Mouse (Mus musculus) retina, embryonic 14.5 days (tissue): ENCODE measurements around the gene Ammecr1.

Experiments used
- DNase-seq: peaks from one replicate; pipeline ENCODE4 v3.0.0-alpha.2; 2015; ENCODE audit warnings: low spot score

Gene Ammecr1

DNA sequence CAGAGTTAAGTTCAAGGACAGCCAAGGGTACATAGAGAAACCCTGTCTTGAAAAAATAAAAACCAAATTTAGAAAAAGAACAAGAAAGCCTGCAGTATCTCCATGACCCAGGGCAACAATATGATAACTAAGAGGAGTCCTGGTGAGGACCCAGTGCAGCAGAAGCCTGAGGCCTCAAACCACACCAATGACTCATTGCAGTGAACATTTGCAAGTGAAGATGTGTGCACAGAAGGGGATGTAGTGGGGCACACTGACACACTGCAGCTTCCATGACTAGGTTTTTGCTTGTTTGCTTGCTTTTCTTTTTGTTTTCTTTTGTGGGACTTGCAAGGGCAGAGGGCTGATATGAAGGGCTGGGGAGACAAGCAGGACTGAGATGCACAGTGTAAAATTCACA is 52.3 kb downstream of the Ammecr1 start:
- DNase-seq, result no peak

DNA sequence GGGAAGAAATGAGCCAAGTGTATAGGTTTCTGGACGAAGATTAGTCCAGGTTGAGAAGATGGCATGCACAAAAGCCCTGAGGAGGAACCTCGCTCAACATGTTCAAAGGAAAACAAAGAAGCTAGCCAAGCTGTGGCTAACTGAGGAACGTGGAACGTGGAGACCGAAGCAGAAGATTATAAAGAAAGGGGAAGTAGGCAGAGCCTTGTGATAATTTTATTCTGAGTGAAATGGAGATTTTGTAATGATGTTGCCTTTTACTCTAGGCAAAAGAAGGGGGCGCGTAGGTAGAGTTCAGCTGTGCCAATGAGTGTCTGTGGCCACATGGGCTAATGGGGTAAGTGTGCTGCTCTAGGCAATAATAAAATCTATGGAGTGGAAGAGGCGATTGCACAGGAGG is 62.7 kb downstream of the Ammecr1 start:
- DNase-seq, result no peak

DNA sequence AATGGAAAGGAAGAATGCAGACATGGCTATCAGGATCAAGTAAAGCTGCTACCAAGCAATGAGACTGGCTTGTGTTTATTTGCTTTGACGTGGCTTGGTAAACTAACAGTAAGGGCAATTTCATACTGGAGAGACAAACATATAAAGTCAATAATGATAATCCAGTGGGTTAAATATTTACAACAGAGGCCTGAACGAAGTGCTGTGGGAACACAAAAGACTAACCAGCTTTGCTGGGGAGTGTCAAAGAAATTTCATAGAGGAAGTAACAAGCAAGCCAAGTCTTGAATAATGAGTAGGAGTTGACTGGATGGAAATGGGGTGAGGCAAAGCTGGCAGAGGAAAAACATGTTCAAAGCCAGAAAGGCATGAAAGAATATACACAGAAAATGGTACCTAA is 63.9 kb downstream of the Ammecr1 start:
- DNase-seq, result no peak

DNA sequence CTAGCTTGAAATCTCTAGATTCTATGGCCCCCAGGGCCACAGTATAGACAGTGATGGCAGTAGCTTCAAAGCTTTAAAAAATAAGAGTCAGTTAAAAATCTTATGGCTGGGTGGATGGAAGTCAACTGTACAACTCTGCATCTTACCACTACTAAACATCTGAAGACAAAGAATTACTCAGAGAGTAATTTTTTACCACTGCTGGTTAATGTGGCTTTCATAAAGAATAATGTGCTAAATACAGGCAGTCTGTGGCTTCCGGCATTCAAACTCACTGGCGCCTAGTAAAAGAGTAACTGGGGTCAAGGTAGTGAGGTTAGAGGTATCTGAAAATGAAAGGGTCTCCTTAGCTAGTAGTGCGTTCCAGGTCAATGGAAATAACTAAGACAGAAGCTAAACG is 64.6 kb downstream of the Ammecr1 start:
- no peak for DNase-seq

DNA sequence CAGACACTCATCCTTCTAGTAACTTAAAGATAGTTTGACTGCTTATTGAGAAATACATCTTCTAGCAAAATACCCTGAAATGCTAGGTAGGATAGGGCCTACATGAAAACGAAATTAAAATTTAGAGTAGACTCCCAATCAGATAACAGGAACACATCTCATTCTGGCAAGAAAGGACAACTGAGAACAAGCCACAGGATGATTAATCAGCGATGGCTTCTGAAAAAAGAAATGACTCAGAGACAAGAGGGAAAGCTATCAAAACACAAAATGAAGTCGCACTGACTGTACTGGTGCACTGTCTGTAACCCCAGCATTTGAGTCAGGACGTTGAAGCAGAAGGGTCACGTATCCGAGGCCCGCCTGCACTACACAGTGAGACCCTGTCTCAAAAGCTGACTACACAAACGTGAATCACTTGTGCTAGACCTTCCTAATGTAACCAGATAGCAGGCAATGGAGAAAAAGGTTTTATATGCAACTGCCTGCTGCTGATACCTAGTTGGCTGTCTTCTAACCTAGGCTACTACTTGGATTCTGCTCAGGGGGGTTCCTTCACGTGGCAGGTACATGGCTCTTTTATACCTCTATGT is 68.1 kb downstream of the Ammecr1 start:
- no peak for DNase-seq

DNA sequence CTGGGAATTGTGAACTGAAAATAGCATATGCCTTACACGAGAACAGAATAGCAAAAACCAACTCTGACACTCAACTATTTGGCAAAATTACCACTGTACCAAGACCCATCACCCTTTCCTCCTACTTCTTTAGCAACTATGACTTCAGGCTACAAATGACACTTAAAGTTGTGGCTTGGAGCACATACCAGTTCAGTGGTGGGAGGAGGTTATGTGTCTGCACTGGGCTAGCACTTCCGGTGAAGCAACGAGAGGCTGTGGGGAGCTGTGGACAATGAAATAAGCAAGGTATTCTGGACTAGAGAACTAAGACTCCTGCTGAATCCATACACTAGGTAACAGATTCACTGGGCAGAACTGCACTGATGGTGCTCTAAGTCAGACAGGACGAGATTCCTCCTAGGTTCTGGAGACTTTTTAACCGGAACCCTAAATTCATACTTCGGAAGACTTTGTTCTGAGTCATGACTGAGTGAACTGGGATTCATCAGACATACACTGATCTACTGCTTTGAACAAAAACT is 69.0 kb downstream of the Ammecr1 start:
- DNase-seq, result no peak

DNA sequence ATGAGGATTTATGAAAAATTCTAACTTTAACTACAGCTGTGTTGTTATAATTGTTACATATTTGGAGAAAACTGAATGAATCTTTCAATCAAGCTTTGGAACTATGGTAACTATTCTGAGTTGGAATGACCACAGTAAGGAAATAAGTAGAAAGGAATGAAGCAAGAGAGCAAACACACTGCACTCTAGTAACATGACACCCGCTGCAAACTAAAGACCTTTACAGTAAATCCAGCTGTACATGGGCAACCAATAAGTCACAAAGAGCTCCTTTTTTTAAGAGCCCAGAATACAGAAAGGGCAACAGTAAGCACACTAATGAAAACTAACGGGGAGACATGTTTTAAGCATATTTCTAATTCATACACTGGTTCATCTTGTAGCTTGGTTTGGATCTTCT is 71.2 kb downstream of the Ammecr1 start:
- DNase-seq, result no peak

DNA sequence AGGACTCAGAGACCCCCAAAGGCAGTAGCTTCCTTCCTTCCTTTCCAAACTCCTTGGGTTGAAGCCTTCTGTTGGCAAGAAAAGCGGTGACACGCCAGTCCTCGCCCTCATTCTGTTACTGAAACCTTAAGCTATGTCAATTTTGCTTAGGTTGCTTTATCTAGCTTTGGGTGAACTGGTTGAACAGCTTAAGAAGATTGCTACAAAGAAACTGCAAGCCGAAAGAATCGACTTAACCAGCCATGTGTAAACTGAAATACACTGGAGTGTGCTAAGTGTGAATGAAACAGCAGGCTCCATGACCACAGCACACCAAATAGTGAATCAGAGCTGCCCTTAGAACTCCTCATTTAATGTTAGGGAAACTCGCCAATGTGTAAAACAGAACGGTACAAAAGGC is 80.6 kb downstream of the Ammecr1 start:
- DNase-seq, result no peak

DNA sequence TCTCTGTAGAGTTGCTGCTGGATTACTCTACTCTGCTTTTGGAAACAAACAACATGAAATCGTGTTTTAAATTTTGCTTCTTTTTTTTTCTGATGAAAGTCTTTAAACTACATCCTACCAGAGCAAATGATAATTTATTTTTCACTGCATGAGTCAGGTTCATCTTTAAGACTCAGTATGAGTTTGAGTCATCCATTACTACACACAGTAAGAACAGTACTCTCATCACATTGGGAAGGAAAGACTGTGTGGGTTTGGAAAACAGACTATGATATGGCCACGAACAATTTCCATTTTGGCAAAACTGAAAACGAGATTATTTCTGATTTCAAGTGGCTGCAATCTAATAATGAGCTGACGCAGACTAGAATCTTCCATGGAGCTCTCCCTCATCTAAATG is 82.9 kb downstream of the Ammecr1 start:
- no peak for DNase-seq

DNA sequence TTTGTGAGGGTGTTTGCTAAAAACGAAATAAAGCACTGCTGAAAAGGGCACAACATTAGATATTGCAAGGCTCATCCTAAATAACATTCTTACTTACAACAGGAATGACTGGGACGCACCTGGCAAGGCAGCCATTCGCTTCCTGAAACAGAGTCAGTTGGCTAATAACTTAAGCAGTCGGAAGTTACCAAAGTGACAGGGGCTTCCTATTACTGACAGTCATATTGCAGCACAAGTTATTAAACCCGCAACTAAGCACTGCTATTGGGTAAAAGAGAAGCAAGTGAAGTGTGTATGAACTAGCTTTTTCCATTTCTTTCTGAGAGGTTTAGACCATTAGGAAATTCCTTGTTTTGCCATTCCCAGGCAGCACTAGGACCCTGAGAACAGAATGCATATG is 84.3 kb downstream of the Ammecr1 start:
- no peak for DNase-seq

DNA sequence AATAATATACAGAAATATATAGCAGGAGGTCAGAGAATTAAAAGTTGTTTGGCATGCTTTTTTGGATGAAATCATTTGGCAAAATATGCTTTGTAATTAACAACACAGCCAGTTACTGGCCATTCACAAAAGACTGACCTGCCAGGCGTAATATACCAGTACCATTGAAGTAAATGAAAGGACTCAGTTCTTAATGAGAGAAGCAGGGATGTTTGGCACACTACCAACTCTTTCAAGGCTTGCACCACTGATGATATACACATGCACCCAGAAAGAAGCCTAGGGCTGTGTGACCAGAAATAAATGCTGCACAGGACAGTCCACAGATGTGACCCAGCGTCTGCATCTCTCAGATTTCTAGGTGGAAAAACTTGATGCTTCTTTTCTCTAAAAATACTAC is 96.7 kb downstream of the Ammecr1 start:
- peak; percentile 2 for DNase-seq

DNA sequence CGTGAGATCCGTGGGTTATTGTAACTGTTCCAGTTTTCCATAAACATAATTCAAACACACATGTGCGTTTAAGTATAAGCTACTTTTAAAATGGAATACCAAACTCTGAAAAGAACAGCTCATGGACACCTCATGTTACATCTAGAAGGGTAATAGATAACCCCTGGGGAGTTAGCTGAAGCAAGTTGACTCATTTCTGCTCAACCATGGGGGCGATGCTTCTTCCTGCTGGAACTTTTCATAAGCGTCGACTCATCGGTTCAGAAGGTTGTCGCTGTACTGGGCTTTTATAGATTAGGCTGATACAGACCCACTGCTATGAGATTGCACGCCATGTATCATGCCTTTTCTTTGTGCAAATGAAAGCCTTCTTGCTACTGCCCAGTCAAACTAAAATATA is 118.5 kb downstream of the Ammecr1 start:
- no peak for DNase-seq

DNA sequence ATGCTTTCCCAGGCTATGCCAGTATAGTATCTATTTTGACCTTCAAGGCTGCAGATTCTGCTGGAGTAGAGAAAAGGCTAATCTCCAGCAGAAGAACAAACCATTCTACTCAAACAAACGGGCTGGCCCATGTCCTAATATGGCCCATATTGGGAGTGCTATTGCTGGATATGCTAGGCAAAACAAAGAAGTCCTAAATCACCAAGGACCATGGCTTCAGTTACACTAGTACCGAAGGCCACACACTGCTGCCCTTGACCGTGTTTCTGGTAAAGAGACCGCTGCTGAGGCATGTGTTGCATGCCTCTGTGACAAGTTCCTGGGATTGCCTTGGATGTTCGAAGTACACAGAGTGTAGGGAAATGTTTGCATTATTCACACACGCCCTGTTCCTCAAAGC is 120.3 kb downstream of the Ammecr1 start:
- no peak for DNase-seq

DNA sequence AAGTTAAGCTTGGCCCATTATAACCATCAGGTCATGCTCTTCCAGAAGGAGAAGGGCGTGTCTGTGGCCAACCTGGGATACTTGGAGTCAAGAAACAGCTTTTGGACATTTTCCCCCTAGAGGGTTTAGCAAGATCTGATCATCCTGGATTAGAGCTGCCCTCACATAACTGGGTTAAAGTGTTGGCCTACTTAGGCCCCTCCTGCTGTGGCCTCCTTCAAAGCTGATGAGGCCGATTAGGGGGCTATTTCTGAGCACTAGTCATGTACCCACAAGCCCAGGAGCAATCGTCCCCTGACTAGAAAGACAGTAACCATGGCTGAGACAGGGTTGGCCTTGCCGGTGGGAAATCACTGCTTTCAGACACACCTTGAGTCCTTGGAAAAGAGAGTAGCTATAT is 124.6 kb downstream of the Ammecr1 start:
- DNase-seq, result peak; percentile 28

DNA sequence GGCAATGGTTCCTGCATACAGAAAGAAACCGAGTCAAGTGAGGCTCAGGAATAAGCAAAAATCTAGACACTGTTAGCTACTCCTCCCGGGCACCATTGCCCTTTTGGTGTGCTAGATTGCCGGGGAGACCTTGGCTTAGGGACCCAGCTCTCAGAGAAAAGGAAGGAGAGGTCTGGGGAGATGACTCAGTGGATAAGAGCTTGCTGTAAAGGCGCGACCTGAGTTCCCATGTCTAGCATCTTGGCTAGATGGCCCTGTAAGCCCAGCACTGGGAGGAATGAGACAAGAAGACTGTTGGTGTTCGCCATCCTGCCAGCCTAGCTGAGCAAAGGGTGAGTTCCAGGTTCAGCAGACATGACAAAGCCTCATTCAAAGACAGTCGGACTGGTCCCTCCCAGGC is 127.1 kb downstream of the Ammecr1 start:
- no peak for DNase-seq

DNA sequence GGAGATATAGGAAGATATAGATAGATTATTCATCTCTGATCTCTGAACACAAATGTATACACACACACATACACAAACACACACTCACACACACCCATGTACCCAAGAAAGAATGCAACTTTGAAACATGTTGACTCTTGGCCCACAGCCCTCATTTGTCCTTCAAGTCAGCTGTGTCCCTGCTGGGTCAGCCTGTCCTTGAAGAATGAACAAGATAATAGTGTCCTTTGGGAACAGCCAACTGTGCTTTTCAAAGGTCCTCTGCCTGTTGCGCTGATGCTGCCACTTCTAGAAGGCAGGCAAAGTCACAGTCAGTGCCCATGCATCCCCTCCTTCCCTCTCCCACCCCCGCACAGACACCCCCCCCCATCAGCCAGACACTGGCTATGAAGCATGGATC is 127.7 kb downstream of the Ammecr1 start:
- DNase-seq, result no peak

DNA sequence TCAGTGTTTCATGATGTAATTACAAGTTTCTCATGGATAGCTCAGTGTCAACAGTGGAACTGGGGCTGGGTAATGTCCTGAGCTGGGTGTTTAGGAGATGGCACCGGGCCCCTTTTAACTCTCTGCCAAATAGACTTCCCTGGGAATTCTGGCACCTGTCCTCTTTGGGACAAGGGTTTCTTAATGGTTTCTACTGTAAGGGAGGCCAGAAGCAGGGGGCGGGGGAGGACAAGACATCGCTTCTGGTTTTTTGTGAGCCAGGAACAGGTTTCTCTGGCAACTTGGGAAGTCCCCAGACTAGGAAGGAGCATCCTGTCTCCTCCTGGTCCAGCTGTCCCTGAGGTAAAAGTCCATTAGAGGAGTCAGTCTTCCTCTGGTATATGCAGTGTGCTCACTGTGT is 129.2 kb downstream of the Ammecr1 start:
- DNase-seq, result no peak

DNA sequence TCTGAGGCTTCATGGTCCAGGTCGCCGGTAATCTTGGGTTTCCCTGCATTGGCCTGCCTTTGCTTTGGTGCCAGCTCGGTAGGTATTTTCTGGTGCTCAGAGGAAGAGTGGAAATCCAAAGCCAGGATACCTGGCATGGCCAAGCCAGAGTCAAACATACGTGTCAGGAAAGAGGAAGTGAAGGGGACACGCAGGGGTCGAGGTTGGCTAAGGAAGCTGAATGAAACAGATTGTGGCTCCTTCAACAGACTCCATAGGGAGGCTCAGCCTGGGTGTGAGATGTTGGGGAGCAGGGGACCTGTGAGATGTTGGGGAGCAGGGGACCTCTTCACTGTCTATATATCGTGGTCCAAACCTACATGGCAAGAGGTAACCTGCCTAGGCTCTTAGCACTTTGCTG is 130.1 kb downstream of the Ammecr1 start:
- DNase-seq, result no peak

DNA sequence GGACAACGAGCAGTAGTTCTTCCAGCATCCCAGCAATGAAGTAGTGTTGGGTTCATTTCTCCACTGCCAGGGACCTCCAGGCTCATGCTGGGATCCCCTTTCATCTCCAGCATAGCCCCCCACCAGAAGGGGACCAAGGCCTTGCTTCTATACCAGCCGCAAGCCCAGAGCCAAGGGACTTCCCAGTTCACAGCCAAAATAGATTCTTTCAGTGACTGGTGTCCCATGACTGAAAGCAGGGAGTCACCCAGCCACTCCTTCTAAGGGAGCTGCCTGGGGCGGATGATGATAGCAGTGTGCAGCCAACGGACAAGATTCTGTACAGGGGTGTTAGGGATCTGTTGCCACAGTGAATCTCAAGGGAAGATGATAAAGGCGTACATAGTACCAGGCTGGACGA is 131.7 kb downstream of the Ammecr1 start:
- no peak for DNase-seq

DNA sequence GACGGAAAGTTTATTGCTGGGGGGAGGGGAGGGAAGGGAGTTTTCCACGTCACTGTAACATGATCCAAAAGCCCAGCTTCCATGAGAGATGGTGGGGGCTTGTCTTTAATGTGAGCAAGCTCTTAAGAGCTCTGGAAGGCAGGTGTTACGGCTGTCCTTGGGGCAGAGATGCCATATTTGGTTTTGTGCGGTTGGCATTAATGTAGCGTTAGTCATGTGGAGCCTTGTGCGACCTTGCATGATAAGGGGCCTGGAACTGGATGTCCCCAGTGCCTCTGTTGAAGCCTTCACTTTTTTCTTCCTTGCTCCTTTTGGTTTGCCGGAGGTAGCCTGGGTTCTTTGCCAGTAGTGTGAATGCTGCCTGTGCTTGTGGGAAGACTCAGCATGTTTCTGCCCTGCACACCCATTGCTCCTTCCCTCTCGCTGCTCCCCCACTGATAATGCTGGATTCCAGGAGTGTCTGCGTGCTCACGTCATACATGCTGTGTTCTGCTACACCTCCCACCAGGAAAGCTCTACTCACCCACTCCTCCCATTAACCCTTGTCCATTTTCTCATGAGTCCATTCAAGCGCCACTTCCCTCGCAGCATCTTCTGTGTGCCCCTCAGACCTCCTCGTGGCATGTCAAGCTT is 133.2 kb downstream of the Ammecr1 start:
- no peak for DNase-seq

DNA sequence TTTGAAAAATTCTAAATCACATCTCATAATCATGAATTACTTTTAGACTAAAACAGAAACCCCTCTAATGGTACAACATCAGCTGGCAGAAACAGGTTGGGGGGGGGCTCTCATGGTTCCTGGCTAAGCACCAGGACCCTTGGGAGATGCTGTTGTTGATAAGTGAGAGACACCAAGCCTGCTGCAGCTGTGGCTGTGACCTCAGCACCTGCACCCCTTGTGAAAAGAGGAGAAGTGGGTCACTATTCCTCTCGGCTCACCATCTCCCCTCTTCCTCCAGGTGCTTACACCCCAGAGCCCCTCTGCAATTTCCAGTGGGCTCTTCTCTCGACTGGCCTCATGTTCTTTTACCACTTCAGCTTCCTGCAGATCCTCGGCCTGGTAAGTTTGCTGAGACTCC is 134.3 kb downstream of the Ammecr1 start:
- no peak for DNase-seq

DNA sequence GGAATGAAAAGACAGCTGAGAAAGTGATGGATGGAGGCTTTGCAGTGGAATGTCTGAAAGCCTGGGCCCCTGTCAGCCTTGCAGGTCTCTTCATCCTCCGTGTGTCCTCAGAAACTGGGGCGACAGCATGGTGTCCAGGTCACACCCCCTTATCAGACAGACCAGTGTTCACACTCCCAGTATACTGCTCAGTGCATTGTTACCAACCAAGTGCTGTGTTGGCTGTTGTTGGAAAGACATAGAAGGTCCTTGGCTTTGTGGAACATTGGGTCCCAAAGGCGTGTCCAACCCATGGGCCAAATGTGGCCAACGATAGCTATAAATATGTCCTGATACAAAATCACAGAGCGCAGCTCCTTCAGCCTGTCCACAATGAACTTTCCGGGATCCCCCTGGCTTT is 136.0 kb downstream of the Ammecr1 start:
- DNase-seq, result no peak

DNA sequence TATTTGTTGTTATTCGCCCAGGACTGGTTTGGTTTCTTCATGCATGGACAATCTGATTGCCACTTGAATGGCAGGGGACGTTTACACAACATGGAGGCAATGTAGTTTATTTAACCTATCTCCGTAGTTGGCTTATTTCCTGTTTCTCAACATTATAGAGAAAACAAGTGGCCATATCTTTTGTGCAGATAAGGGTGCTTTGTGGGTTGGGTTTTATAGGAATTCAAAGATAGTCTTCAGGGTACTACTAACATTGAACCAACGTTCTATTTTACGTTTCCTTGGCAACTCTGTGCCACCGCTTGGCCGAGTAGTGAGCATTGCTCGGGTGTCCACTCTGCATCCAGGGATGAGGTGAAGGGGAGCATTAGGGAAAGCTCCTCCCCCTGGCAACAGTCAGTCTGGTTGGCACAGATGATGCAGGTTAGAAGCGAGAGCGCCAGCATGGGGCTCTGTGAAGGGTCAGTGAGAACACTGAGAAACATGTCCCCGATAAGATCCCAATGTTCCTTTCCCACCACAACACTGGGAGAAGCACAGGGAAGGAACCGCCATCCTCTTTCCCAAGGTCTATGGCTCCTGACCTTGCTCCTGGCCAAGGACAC is 136.6 kb downstream of the Ammecr1 start:
- DNase-seq, result no peak

DNA sequence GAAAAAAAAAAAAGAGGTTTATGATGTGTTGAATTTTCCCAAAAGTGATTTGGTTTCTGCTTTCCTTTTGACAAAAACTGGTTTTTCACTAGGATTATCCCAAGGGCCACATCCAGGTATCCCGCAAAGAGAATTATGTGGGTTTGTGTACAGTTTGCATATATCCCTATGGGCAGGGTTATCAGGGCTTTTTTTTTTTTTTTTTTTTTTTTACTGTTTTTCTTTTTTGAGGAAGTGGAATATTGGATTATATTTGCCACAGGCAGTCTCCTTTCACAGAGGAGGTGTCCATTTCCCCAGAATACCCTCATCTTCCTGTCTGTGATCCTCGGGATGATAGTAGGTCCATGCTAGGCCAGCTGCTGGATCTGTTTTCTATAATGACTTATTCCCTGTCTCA is 137.3 kb downstream of the Ammecr1 start:
- DNase-seq, result no peak
